Mouse (Mus musculus): Measurements from ENCODE around the gene Duxbl2.
"Not testable (repeated sequence)": the region's sequence is repeated elsewhere in the genome, so short reads cannot be mapped to it uniquely, and the experiment has no call there.

Gene Duxbl2

GRCm38 (mm10) chr14:26118150-26118549 is at the start of gene Duxbl2:
TSS of gene Duxbl2 (plus strand) at chr14:26118349.
- DNase-seq = not testable (repeated sequence)

- not testable (repeated sequence) for DNase-seq
Measured at GRCm38 (mm10) chr14:26076620-26077390, 41.3 kb upstream of the Duxbl2 start.

- not testable (repeated sequence) for DNase-seq
Measured at GRCm38 (mm10) chr14:26081216-26081615, 36.9 kb upstream of the Duxbl2 start, which contains the start of gene Cphx2. TSS of gene Cphx2 (plus strand) at chr14:26081516.

GRCm38 (mm10) chr14:26081997-26082396 is 36.2 kb upstream of the Duxbl2 start, which contains the start of gene Cphx3:
TSS of gene Cphx3 (plus strand) at chr14:26082297.
- DNase-seq = not testable (repeated sequence)

- DNase-seq = not testable (repeated sequence)
Measured at GRCm38 (mm10) chr14:26097622-26098021, 20.5 kb upstream of the Duxbl2 start.

GRCm38 (mm10) chr14:26118550-26119000 is 426 bp downstream of the Duxbl2 start:
- DNase-seq = not testable (repeated sequence)

GRCm38 (mm10) chr14:26119095-26119494 is 946 bp downstream of the Duxbl2 start:
- DNase-seq = not testable (repeated sequence)

- not testable (repeated sequence) for DNase-seq
Measured at GRCm38 (mm10) chr14:26147095-26147494, 28.9 kb downstream of the Duxbl2 start.

- not testable (repeated sequence) for DNase-seq
Measured at GRCm38 (mm10) chr14:26156032-26156431, 37.9 kb downstream of the Duxbl2 start.

- DNase-seq = not testable (repeated sequence)
Measured at GRCm38 (mm10) chr14:26161156-26161555, 43.0 kb downstream of the Duxbl2 start.

- not testable (repeated sequence) for DNase-seq
Measured at GRCm38 (mm10) chr14:26162423-26162822, 44.3 kb downstream of the Duxbl2 start.

GRCm38 (mm10) chr14:26165266-26165665 is 47.1 kb downstream of the Duxbl2 start:
- DNase-seq = not testable (repeated sequence)

GRCm38 (mm10) chr14:26173955-26174354 is 55.8 kb downstream of the Duxbl2 start:
- DNase-seq = not testable (repeated sequence)

- not testable (repeated sequence) for DNase-seq
Measured at GRCm38 (mm10) chr14:26175028-26175427, 56.9 kb downstream of the Duxbl2 start.
